Mouse (Mus musculus) lung, embryonic 14.5 days (tissue): ENCODE data around the gene Poldip3. TPM values are rescaled to one million over a fixed set of nuclear protein-coding genes. Genes with fewer than 3 reads are reported as not detected.

ENCODE experiments used
- ATAC-seq: fragments of 200-750 bp; cut with Nextera tagmentation; 2 replicates; pipeline ENCODE4 v1.8.0; 2017; ENCODE audit warnings: mild to moderate bottlenecking, moderate TSS enrichment, moderate library complexity; ENCODE audit not compliant: insufficient read depth
- DNase-seq: peaks from one replicate; pipeline ENCODE4 v3.0.0-alpha.2; 2015
- H3K27ac ChIP-seq: fragments of 300-500 bp; sonication (generic); 2 replicates; pipeline ENCODE4 v1.5.1; 2014; ENCODE audit warnings: low read depth, mild to moderate bottlenecking, moderate library complexity
- H3K27me3 ChIP-seq: fragments of 300-500 bp; sonication (generic); 2 replicates; pipeline ENCODE4 v1.6.1; 2014; ENCODE audit warnings: low read length, control low read depth; ENCODE audit not compliant: insufficient read depth
- H3K36me3 ChIP-seq: fragments of 300-500 bp; sonication (generic); 2 replicates; pipeline ENCODE4 v1.6.1; 2014; ENCODE audit warnings: control low read depth; ENCODE audit not compliant: insufficient read depth
- H3K4me1 ChIP-seq: fragments of 300-500 bp; sonication (generic); 2 replicates; pipeline ENCODE4 v1.6.1; 2014; ENCODE audit warnings: antibody characterized with exemption, control low read depth; ENCODE audit not compliant: insufficient read depth
- H3K4me2 ChIP-seq: fragments of 300-500 bp; sonication (generic); 2 replicates; pipeline ENCODE4 v1.6.1; 2014; ENCODE audit warnings: mild to moderate bottlenecking
- H3K4me3 ChIP-seq: fragments of 300-500 bp; sonication (generic); 2 replicates; pipeline ENCODE4 v1.5.1; 2014; ENCODE audit warnings: low read depth, low read length
- H3K9ac ChIP-seq: fragments of 300-500 bp; sonication (generic); 2 replicates; pipeline ENCODE4 v1.6.1; 2014
- H3K9me3 ChIP-seq: fragments of 300-500 bp; sonication (generic); 2 replicates; pipeline ENCODE4 v1.6.1; 2016; ENCODE audit warnings: low read depth, low read length, control low read depth
- CTCF ChIP-seq: IDR thresholded peaks from 2 replicates; pipeline ENCODE4 v1.5.1; 2016; ENCODE audit warnings: antibody characterized with exemption, low read depth
- WGBS: fragments of 180-500 bp; shearing (Covaris S2); extraction: QIAGEN DNeasy Blood & Tissue Kit; methylation state at CpG from one replicate; pipeline ENCODE4 v1.1.7; 2014; 5-methylcytosine and 5-hydroxymethylcytosine counted together
- polyA plus RNA-seq: library from polyadenylated mRNA; unstranded; fragments of >200 nt; fragmentation: Nextera tagmentation; extraction: Ambion mirVana; gene quantifications from 2 replicates; pipeline ENCODE4 v1.2.1, GENCODE M21; 2014

Gene Poldip3
- polyA plus RNA-seq, 1 experiment from 2014 or later: 162 TPM

DNA sequence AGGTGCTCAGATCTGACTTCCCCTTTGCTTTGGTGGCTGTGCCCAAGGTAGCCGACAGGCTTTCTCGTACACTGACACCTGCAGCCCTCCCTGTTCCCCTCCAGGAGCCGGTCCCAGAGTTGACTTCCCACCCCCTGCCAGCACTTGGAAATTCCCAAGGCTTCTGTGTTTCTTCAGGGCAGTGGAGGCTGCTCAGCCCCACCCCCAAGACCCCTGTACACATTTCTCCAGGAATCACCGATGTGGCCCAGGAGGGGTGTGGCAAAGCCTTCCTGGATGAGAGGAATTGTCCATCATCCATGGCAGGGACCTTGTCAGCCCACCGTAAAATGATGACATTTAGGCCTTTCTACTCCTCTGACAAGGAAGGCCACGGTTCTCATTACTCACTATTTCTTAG lies 37.9 kb downstream of the Poldip3 start:
- no peak overlapping the region for H3K4me2 ChIP-seq
- DNase-seq: no peak
- WGBS: 46% methylated on average over 6 of the region's 6 CpGs
- no peaks in the 10 kb centered on the region for H3K27me3 ChIP-seq
- no peak overlapping the region for H3K4me3 ChIP-seq
- H3K9me3 ChIP-seq: no peaks in the 10 kb centered on the region
- H3K9ac ChIP-seq: no peak overlapping the region
- no peak for ATAC-seq
- no peak overlapping the region for H3K27ac ChIP-seq
- no peak for TF ChIP-seq CTCF
- peaks cover 3% of the 10 kb centered on the region; the same call in 1 of the 2 replicates for H3K4me1 ChIP-seq
- H3K36me3 ChIP-seq: peaks cover 21% of the 10 kb centered on the region; the same call in 1 of the 2 replicates

DNA sequence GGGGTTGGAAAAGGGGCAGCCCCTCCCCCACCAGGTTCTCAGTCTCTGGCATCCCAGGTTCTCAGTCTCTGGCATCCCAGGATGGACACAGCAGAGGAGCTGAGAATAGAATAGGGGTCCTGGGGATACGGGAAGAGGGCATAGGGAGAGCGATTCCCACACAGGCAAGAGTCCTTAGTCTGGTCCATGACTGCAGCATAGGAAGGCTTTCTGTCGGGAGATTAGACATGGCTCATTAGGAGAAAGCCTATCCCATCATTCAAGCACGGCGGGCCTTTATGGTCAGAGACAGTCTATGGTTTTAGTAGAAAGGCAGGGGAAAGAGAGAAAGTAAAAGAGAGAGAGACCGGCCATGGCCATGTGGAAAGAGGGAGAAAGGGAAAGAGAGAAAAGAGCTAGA lies 41.4 kb downstream of the Poldip3 start:
- 0 out of 2 replicates have a peak, but pooled peaks cover 2% of the 10 kb centered on the region for H3K36me3 ChIP-seq
- no peak for DNase-seq
- no peaks in the 10 kb centered on the region for H3K27me3 ChIP-seq
- ATAC-seq: no peak
- H3K27ac ChIP-seq: no peak overlapping the region
- H3K4me3 ChIP-seq: no peak overlapping the region
- TF ChIP-seq CTCF: no peak
- no peak overlapping the region for H3K4me2 ChIP-seq
- no peak overlapping the region for H3K9ac ChIP-seq
- H3K9me3 ChIP-seq: no peaks in the 10 kb centered on the region
- H3K4me1 ChIP-seq: no peaks in the 10 kb centered on the region
- 68% methylated on average over 6 of the region's 6 CpGs for WGBS

DNA sequence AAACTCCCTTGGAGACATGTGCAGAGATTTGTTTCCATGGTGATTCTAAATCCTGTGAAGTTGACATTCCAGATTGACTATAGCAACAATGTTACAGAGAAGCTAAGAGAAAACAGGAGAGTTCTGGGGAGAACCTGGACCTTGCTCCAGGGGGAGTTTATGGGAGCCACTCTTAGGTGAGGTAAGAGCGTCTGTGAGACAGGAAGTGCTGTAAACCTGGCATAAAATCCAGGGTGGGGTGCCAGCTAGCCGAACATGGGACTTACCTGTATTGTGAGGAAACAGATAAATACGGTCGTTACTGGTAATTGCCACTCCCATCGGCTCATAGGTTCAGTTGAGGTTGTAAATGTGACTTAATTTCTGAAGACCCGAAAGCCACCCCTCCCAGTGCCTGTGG lies 42.8 kb downstream of the Poldip3 start:
- 79% methylated on average over 6 of the region's 6 CpGs for WGBS
- H3K4me3 ChIP-seq: no peak overlapping the region
- no peaks in the 10 kb centered on the region for H3K4me1 ChIP-seq
- TF ChIP-seq CTCF: no peak
- no peak overlapping the region for H3K27ac ChIP-seq
- DNase-seq (no peak), ATAC-seq (no peak)
- no peak overlapping the region for H3K9ac ChIP-seq
- H3K27me3 ChIP-seq: no peaks in the 10 kb centered on the region
- H3K36me3 ChIP-seq: 0 out of 2 replicates have a peak, but pooled peaks cover 2% of the 10 kb centered on the region
- H3K4me2 ChIP-seq: no peak overlapping the region
- no peaks in the 10 kb centered on the region for H3K9me3 ChIP-seq

DNA sequence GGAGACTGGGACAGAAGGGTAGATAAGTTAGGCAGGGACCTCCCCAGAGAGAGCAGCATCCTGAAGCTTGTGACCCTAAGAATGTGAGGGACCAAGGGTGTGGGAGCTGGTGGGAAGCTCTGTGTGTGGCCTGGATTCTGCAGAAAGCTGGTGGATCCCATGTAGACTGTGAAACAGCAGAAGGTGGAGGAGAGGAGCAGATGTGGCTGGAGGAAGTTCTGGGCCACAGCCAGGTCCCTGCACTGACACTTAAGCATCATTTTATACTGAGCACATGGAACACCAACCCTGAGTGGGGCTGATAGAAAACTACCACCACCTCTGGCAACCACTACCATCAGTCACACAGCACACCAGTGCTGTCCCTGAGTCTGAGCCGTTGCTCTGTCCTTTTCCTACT lies 46.1 kb downstream of the Poldip3 start:
- Histone ChIP-seq H3K27me3 (peaks cover 3% of the 10 kb centered on the region; the same call in 1 of the 2 replicates), H3K4me3 (no peak overlapping the region), H3K4me2 (no peak overlapping the region), H3K9me3 (no peaks in the 10 kb centered on the region), H3K4me1 (0 out of 2 replicates have a peak, but pooled peaks cover 6% of the 10 kb centered on the region), H3K9ac (no peak overlapping the region), H3K27ac (no peak overlapping the region), H3K36me3 (0 out of 2 replicates have a peak, but pooled peaks cover 2% of the 10 kb centered on the region)
- DNase-seq (no peak), ATAC-seq (no peak)
- WGBS: 35% methylated on average over 1 of the region's 1 CpGs
- TF ChIP-seq CTCF: no peak

DNA sequence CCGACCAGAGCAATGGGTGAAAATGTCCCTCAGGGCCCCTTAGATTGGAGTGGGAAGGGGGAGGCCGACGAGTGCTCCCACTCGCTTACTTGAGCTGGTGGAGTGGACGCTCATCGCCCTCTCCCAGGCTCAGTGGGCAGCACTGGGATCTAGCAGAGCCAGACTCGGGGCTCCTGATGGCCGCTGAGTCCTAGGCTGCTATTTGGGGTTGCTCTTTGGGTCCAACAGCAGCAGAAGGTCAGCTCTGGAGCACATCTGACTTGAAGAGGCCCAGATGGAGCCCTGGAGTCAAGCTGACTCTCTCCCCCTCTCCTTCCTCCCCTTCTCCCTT lies 48.9 kb downstream of the Poldip3 start:
- no peak for DNase-seq
- 1% methylated on average over 8 of the region's 8 CpGs for WGBS
- no peaks in the 10 kb centered on the region for H3K9me3 ChIP-seq
- 0 out of 2 replicates have a peak, but pooled peaks cover 6% of the 10 kb centered on the region for H3K4me1 ChIP-seq
- no peak for TF ChIP-seq CTCF
- H3K36me3 ChIP-seq: 0 out of 2 replicates have a peak, but pooled peaks cover under 1% of the 10 kb centered on the region
- H3K4me3 ChIP-seq: peak overlapping the region; percentile 61
- peak overlapping the region; percentile 60; the same call in 1 of the 2 replicates for H3K27ac ChIP-seq
- ATAC-seq: no peak
- peak overlapping the region; percentile 93 for H3K4me2 ChIP-seq
- peak overlapping the region; percentile 71 for H3K9ac ChIP-seq
- peaks cover 3% of the 10 kb centered on the region; the same call in 1 of the 2 replicates for H3K27me3 ChIP-seq

DNA sequence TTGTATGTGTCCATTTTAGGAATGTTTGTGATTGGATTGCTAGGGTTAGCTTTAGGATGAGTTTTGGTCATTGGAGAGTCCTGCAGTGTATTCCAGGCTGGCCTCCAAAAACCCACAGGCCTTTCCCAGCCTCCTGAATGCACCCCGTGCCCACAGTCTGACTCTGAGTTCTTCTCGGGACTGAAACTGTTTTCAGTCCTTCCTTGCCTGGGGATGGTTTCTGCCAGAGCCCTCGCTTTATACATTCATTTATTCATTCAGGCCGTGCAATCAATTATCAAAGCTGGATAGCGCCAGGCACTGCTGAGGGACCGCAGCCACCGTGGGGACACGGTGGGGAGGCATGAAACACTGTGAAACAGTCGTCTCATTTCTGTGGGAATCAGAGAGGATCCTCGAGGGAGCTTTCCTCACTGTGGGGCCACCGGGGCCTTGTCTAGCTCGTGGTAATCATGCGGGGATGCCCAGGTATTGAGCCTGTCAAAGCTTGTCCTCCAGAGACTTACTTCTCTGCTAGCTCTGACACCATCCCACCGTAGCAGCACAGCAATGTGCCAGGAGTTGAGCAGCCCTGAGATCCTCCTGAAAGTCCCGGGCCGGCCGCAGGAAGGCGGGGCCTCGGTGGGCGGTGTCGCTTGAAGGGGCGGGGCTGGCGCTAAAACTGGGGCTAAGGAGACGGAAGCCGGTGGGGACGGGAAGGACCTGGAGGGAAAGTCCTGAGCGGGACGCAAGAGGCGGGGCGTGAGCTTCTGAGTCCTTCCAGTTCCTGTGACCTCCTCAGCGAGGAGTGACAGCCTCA lies 49.5 kb downstream of the Poldip3 start:
- 2% methylated on average over 31 of the region's 31 CpGs for WGBS
- peak overlapping the region; percentile 93 for H3K4me2 ChIP-seq
- H3K27ac ChIP-seq: peak overlapping the region; percentile 60; the same call in 1 of the 2 replicates

DNA sequence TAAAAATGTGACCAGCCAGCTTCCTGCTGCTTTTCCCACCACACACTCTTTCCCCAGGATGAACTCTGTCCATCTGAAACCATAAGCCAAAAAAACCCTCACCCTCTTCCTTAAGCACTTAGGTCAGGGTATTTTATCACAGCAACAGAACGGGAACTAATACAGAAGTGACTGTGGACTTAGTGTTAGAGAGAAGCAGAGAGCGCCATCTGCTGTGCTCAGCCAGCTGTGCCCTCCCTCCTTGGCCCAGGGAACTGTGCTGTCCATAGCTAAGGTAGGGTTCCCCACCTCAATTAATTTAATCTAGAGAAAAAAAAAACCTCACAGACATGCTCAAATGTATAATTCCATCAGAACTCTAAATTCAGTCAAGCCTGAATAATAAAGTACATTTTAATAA lies 53.2 kb downstream of the Poldip3 start:
- WGBS: 33% methylated on average over 2 of the region's 2 CpGs

More for the DNA sequence above, 49.5 kb downstream of the Poldip3 start:
- DNase-seq (peak; percentile 96), ATAC-seq (peak; percentile 97)
- H3K36me3 ChIP-seq: no peaks in the 10 kb centered on the region
- no peaks in the 10 kb centered on the region for H3K9me3 ChIP-seq
- peaks cover 3% of the 10 kb centered on the region; the same call in 1 of the 2 replicates for H3K27me3 ChIP-seq
- peak overlapping the region; percentile 71 for H3K9ac ChIP-seq
- no peak for TF ChIP-seq CTCF
- H3K4me1 ChIP-seq: 0 out of 2 replicates have a peak, but pooled peaks cover 6% of the 10 kb centered on the region
- peak overlapping the region; percentile 61 for H3K4me3 ChIP-seq

More for the DNA sequence above, 53.2 kb downstream of the Poldip3 start:
- Histone ChIP-seq H3K4me2 (no peak overlapping the region), H3K36me3 (no peaks in the 10 kb centered on the region), H3K9ac (no peak overlapping the region), H3K27ac (no peak overlapping the region), H3K4me1 (0 out of 2 replicates have a peak, but pooled peaks cover 6% of the 10 kb centered on the region), H3K4me3 (no peak overlapping the region), H3K9me3 (no peaks in the 10 kb centered on the region), H3K27me3 (peaks cover 3% of the 10 kb centered on the region; the same call in 1 of the 2 replicates)
- peak; percentile 45 for DNase-seq
- no peak for ATAC-seq
- TF ChIP-seq CTCF: peak; percentile 51
